Mouse (Mus musculus) activated CD4-positive, CD25-positive, alpha-beta regulatory T cell, adult 4 months (primary cell): ENCODE measurements around the gene Scml4. TPM values are rescaled to one million over a fixed set of nuclear protein-coding genes. Genes with fewer than 3 reads are reported as not detected.
A peak's percentile ranks its signal among the peaks of the same experiment; 100 is the strongest.

Experiments used
- ATAC-seq: one replicate; pipeline ENCODE4 v1.8.0; 2017
- polyA plus RNA-seq, 2 experiments: library from polyadenylated mRNA; unstranded; fragments of 100-300 nt; shearing (Covaris generic); gene quantifications; one replicate each; pipeline ENCODE4 v1.2.1; 2017

Scml4 gene
- polyA plus RNA-seq, 2 experiments from 2014 or later, result 26.9 to 40.4 TPM

- peak; percentile 76 for ATAC-seq
Measured at GRCm38 (mm10) chr10:42862102-42862740, 2.1 kb downstream of the Scml4 start.

GRCm38 (mm10) chr10:42862806-42863205 is 2.6 kb downstream of the Scml4 start:
- no peak for ATAC-seq

DNA sequence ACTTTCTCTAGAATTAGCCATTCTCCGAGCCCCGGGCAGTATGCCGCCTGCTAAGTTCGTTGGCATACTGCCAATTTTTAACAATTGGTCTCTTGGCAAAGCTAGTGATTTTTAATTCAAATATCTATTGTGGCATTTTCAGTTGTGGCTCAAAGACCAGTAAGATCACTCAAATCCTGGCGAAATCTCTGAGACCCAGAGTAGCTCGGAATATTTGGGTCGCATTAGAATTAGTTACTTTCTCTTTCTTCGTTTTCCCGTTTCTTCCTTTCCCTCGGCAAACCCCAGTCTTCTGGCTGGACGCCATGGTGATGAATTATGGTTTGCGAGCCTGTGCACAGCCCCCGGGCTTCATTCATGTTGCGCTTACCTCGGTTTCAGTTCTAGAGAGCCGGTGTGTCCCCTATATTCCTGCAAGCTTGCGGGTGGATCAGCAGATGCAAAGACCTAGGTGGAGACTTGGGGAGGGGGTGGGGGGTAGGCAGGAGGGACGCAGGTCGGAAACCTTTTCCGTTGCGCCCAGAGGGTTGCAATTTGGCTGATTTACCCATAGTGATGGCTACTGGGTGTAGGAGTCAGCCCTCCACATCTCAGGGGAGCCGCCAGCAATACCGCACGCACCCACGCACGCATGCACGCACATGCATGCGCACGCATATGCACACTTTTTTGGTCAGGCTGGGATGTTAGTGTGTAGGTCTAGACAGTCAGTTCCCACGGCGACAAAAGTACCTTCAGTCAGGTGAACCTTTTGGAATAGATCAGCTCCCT is 3.6 kb downstream of the Scml4 start:
- no peak for ATAC-seq

DNA sequence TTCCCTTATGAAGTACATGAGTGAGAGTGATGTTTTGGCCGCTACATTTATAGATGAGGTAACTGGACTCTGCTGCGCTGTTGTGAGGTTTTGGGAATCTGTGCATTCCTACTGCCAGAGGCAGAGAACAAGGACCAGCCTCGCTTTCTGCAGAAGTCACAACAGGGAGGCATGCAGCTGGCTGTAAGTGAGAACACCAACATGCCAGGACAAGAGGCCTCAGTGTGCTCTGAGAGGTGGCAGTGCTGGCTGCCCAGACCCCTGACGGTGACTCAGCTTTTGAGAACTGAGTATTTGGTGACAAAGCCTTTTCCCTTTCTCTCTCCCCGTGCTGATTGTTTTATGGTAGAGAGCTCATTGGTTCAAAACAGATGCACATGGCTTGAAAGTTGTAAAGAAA is 4.5 kb downstream of the Scml4 start:
- no peak for ATAC-seq

- no peak for ATAC-seq
Measured at GRCm38 (mm10) chr10:42868416-42868815, 8.2 kb downstream of the Scml4 start.

DNA sequence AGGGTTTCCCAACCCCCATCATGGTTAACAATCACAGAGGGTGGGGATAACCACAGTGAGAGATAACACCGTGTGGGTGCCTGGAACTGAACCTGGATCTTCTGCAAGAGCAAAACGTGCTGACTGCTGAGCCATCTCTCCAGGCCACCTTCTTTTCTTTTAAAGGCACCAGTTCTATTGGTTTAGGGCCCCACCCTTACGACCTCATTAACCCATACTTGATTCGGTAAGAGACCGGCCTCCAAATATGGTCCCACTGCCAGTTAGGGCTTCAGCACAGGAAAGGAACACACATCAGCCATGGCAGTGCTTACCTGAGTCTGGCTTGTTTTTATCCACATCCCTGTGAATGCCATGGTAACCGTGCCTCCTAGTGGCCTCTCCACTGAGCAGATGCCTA is 9.3 kb downstream of the Scml4 start:
- ATAC-seq, result peak; percentile 42

GRCm38 (mm10) chr10:42872269-42873010 is 12.3 kb downstream of the Scml4 start:
- ATAC-seq, result no peak

GRCm38 (mm10) chr10:42873077-42873595 is 13.0 kb downstream of the Scml4 start:
- ATAC-seq, result no peak

- ATAC-seq, result no peak
Measured at GRCm38 (mm10) chr10:42876172-42876571, 16.0 kb downstream of the Scml4 start.

- ATAC-seq, result no peak
Measured at GRCm38 (mm10) chr10:42879269-42879681, 19.1 kb downstream of the Scml4 start.

DNA sequence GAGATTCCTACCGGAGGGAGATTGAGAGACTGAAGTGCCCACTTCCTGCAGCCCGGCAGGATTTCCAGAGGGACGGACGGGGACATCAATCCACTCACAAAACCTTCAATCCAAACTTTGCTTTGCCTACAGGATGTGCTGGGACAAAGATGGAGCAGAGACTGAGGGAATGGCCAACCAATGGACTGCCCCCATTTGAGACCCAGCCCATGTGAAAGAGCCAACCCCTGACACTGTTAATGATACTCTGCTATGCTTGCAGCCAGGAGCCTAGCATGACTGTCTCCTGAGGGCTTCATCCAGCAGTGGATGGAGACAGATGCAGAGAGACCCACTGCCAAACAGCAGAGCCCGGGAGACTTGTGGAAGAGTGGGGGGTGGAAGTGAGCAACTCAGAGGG is 19.5 kb downstream of the Scml4 start:
- ATAC-seq, result no peak

GRCm38 (mm10) chr10:42887040-42887439 is 26.9 kb downstream of the Scml4 start:
- no peak for ATAC-seq

GRCm38 (mm10) chr10:42888241-42888640 is 28.1 kb downstream of the Scml4 start:
- ATAC-seq, result peak; percentile 92

DNA sequence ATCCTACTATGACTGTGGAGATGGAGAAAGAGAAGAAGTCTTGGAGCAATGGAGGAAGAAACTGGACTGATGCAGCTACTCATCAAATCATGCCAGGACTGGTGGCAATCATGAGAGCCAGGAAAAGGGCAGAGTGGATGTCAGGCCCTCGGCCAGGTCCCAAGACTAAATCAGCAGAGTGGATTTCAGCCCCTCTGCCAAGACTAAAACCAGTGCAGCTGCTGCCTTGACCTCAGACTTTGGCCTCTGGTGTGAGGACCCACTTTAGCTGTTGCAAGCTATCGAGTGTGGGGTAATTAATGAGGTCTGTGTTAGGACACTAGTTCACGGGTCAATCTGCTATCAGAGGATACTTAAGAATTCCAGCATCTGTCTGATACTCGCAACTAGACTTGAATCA is 30.2 kb downstream of the Scml4 start:
- ATAC-seq, result no peak

DNA sequence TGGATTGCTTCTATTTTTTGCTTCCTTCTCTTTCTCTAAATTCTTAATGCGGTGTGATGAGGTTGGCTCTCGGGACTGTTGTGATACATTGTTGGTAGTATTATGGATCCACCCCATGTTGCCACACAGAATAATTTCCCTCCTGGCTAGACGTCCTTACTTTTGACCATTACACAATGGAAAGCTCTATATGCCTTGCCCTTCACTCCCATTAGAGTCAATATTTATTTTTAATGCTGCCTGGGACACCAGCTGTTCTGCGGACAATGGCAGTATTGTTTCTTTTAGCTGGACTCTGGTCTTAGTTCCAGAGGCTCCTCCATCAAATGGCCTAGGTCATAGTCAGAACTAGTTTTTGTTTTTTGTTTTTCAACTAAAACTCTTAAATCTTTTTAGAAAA is 32.1 kb downstream of the Scml4 start:
- no peak for ATAC-seq

GRCm38 (mm10) chr10:42892987-42893386 is 32.8 kb downstream of the Scml4 start:
- ATAC-seq, result peak; percentile 30

DNA sequence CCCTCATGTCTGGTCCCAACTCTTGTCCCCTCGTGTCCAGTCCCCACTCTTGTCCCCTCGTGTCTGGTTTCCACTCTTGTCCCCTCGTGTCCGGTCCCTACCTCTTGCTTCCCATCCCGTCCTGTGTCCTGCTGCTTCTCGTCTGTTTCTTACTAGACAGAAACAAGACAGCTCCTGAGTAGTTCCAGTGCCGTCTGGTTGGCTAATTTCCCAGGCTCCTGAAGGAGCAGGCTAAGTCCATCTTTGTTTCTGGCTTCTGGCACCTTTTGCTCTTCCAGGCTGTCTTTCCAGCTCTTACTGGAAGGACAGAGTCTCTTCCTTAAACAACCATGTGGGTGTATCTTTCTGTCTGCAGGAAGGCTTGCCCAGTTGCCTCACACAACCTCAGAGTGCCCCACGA is 33.7 kb downstream of the Scml4 start:
- ATAC-seq, result no peak

DNA sequence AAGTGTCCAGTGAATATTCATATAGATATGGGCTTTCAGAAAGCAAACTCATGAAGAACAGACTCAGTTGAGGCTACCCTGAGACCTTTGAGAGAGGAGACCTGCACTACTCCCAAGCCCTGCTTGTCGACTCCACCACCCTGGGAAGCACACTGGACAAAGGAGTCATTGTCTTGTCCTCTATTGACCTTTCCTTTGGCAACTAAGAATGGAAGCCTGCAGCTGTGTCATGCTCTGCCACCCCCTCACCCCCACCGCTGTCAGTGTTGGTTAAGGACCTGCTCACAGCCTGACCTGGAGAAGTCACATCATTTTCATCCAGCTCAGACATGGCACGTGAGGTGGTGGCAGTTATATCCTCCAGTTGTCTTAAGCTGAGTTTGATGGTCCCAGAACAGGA is 34.1 kb downstream of the Scml4 start:
- ATAC-seq, result no peak

DNA sequence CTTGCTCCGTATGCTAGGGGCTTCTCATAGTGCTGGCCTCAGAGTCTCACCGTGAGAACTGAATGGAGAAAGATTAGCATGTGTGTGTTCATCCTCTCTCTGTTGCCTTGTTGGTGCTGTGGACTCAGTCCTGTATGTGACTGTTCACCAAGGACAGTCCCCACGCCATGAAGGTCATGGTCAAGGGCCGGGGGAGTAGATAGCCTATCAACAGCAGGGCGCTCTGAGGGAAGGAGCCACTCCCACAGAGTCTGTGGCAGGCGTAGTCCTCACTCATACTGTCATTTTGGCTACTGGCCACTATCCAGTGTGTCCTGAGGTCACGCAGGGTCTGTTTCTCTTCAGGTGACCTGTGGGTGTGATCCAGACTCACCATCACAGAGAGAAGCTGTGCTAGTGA is 34.5 kb downstream of the Scml4 start:
- no peak for ATAC-seq

DNA sequence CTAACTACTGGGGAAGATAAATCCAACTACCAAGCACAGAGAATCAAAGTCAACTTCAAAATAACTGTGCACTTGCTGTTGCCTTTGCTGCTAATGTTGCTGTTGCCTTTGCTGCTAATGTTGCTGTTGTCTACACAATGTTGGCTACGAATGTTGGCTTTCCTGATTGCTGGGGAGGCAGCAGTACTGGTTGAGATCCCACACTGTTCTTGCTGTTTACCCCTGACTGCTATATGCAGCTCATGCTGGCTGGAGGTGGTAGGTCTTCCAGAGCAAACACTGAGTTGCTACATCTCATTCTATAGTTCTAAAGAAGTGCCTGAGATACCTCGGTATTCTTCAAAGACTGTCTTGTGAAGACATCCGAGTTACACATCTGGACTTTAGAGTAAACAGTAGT is 36.5 kb downstream of the Scml4 start:
- no peak for ATAC-seq

GRCm38 (mm10) chr10:42897166-42897565 is 37.0 kb downstream of the Scml4 start:
- ATAC-seq, result peak; percentile 4

DNA sequence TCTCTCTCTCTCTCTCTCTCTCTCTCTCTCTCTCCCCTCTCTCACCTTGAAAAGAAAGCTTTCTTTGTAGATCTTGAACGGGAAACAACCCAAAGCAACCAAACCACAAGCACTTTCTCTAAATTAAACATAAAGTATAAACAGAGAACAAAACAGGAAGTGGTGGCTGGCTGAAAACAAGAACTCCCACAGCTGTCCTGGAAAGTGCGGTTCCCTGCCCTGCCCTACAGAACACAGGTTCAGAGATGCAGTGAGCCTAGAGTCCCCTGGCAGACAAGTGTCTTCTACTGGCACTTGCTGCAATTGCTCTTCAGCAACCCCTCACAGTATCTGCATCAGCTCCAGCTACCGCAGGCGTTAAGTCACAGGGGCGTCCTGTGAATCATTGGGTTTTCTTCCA is 37.5 kb downstream of the Scml4 start:
- ATAC-seq, result peak; percentile 85

DNA sequence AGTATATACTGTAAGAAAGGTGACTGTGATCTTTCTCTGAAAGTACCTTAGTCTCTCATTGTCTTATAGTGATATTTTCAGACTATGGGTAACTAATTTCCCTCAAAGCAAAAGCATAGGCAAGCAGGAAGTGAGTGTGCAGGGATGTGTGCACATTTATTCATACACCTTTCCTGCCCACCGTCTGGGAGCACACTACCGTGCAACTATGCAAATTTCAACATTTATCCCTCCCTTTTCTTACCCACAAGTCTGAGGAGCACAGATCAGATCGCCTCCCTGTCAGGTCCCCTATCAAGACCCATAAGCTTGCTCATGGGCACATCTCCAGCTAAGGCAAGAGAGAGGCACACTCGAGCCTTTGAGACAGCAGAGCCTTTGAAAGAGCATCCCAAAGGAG is 41.2 kb downstream of the Scml4 start:
- ATAC-seq, result peak; percentile 25
